Mouse (Mus musculus) kidney, postnatal 25 days (tissue): ENCODE measurements around the gene Foxd2.

Source experiments
- DNase-seq, 2 experiments: peaks; one replicate each; pipeline ENCODE4 v3.0.0; 2021; ENCODE audit warnings: mixed read lengths in 2 of 2

Gene Foxd2

DNA sequence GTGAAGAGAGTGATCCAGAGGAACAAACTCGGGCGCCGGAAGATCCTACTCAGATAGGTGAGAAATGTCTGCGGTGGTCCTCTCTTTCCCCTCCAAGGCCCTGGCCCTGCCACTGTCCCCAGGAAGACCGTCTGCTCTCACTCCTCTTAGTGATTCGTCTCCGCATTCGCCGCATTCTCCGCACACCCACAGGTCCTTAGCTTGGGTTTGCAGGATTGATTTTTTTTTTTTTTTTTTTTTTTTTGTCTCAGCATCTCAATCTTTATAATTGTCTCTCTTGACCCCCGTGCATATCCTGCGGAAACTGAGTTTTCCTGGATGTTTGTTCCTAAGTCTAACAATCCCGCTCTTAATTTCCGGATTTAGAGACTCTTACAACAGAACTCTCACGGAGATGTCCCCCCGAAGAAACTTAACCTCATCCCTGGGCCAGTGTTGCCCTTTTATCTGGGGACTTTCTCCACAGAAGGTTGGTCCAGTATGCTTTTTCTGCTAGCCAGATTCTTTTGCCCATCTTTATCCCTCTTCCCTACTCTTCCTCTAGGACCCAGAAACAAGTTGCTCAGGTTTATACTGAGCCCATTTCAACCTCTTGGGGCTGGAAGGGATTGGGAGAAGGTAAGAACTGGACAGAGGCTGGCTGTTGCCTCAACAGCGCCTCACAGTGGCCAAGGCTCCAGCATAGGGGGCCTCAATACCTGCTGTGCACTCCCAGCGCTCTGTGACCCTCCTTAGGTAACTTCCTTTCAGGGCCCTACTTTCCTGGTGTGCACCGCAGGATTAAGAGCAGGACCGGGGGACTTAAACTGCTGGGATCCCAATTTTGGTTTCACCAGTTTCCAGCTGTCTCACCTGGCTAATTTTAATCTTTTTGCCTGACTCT is 1.2 kb upstream of the Foxd2 start:
- DNase-seq: peak; percentile 50 to 53

GRCm38 (mm10) chr4:114907951-114908828 is 483 bp downstream of the Foxd2 start:
- DNase-seq: peak in 1 of 2 experiments; percentile 22

- DNase-seq: peak; percentile 17 to 48
These were observed 1.4 kb downstream of the Foxd2 start for GRCm38 (mm10) chr4:114907056-114907917.

DNA sequence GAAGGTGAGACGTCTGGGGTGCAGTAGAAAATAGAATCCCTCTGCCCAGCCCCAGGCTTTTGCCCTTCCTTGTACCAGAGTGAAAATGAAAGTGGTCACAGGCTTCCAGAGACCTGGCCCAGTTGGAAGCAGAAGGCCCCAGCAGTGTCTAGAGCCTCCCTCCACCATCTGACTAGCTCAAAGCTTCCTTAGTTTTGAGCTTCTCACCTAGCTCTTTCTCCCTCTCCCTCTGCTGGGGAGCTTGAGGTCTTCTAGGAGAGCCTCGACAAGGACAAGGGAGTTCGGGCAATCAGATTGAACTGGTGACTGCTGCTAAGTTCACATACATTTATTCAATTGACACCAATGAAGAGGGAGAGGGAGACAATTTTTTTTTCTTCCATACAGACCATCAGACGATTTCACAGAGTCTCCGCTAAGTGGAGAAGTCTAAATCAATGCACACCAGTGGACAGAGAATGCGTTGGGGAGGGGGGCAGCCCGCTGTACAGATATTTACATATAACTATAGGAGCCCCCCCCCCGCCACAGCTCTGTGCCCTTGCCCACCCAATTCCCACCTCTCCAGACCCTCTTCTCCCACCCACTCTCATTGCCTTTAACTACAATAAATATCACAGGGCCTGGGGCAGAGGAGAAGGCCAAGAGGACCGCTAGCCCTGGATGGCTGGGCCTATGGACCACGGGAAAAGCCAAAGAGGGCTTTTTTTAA is 2.5 kb downstream of the Foxd2 start:
- no peak for DNase-seq

- DNase-seq: no peak
These were observed 3.2 kb downstream of the Foxd2 start for GRCm38 (mm10) chr4:114905501-114905900.

- no peak for DNase-seq
These were observed 5.3 kb downstream of the Foxd2 start for GRCm38 (mm10) chr4:114903422-114903782.

- no peak for DNase-seq
These were observed 5.8 kb downstream of the Foxd2 start for GRCm38 (mm10) chr4:114902641-114903421.

DNA sequence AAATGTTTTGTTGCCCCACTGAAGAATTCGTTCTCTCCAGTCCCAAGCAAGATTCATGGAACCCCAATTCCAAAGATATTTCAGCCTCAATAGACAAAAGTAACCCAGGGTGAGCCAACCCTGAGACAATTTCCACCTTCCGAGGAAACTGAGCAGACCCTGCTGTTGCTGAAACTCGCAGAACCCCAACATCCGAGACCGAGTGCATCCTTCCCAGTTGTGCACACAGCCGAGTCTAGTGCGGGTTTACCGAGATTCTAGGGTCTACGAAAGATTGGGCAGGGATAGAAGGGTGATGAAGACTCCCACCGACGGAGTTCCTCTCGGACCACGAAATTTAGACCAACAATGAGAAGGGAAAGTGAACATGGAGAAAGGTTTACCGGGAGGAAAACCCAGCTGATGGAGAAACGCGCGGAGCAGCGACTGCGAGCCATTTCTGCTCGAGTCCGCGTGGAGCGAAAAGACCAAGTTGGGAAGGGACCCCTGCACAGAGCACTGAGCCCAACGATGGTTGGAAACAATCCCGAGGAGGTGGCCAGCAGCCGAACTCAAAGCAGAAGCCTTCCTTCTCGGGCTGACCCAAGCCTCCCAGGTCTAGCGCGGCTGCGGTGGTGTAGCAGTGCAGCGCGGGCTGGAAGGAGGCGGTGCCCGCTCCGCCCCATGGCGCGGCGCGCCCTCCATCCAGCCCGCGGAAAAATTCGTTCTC is 6.9 kb downstream of the Foxd2 start:
- peak in 1 of 2 experiments; percentile 8 for DNase-seq

- no peak for DNase-seq
These were observed 7.6 kb downstream of the Foxd2 start for GRCm38 (mm10) chr4:114900866-114901642.

DNA sequence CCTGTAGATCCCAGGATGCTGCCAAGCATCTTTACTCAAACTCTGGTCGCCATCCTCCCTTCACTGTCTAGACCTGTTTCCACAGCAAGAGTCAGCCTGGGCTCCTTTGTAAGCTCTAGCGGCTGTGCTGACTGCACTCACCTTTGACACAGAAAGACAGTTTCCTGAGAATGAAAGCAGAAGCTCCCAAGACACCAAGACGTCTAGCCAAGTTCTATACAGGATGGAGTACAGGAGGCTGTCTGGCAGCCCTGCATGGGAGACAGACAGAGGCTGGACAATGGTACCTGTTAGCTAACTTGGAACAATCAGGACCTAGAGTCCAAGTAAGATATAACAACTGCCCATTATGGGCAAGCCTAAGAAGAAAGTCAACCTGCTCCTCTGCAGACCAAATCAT is 8.8 kb downstream of the Foxd2 start:
- no peak for DNase-seq

- peak in 1 of 2 experiments; percentile 39 for DNase-seq
These were observed 10.8 kb downstream of the Foxd2 start for GRCm38 (mm10) chr4:114897853-114898252.

- no peak for DNase-seq
These were observed 26.4 kb downstream of the Foxd2 start for GRCm38 (mm10) chr4:114882232-114882631.

DNA sequence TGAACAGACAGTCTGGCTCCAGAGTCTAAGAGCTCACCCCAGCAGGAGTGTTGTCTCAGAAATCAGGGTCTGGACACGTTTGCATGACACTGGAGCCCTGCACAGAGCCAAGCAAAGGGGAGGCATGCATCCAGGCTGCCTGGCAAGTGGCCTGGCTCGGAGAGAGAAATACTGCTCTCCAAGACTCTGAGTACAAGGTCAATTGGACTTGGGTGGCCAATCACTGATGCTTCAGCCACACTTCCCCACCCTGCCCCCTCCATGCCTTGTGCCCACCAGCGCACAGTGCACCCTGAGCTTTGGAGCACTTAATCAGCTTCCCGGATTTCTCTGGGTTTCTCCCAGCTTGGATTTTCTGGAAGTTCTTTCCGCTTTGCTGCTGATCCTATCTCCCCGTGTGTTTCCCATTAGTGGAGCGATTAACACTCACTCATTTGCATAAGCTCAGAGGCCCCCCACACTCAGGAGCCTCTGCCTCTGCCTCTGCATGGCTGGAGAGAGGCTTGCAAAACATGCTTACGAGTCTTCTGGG is 32.2 kb downstream of the Foxd2 start:
- no peak for DNase-seq

- peak; percentile 30 to 49 for DNase-seq
These were observed 38.7 kb downstream of the Foxd2 start for GRCm38 (mm10) chr4:114869765-114870490.

DNA sequence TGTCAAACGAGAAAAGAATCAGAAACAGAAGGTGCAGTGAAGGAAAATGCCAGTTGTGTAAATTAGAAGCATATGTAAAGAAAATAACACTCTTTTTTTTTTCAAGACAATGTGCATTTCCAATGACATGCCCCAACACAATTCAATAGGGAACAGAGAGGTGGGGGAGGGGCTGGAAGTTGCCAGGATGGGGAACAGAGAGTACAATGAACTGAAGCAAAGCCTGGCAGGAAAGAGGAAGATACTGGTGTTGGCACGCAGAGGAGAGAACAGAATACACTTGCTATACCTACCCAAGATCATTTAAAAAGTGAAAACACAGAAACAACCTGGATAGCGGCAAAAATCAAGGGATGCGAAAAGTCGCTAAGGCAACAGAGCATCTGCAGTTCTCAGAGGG is 45.5 kb downstream of the Foxd2 start:
- DNase-seq: no peak

DNA sequence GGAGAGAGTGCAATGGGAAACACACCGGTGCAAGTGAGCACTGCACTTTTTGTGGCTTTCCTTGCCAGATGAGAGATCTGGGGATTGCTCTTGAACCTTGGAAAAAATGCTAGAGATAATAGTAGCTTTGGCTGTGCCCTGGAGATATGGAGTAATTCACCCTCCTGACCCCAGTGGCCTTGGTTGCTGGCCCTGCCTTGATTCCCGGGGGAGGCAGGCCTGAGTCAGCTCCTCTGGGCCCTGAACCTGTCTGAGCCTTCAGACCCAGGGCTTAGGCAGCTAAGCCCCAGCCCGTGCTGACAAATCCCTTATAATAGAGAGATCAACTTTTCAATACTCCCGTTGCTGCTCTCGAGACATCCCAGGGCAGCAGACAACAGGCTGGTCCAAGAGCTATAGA is 50.2 kb downstream of the Foxd2 start:
- no peak for DNase-seq
